Mouse (Mus musculus) limb, embryonic 12.5 days (tissue): ENCODE results near the gene Cdc6. TPM values are rescaled to one million over a fixed set of nuclear protein-coding genes. Genes with fewer than 3 reads are reported as not detected.

ENCODE experiments used
- ATAC-seq: fragments of 200-750 bp; cut with Nextera tagmentation; 2 replicates; pipeline ENCODE4 v1.8.0; 2017; ENCODE audit warnings: low read depth, moderate TSS enrichment; ENCODE audit not compliant: insufficient number of reproducible peaks, insufficient read depth, low FRiP score, low TSS enrichment
- H3K27ac ChIP-seq: fragments of 300-500 bp; sonication (generic); 2 replicates; pipeline ENCODE4 v1.5.1; 2016; ENCODE audit warnings: mild to moderate bottlenecking, moderate library complexity
- H3K27me3 ChIP-seq: fragments of 300-500 bp; sonication (generic); 2 replicates; pipeline ENCODE4 v1.6.1; 2016; ENCODE audit warnings: mild to moderate bottlenecking, moderate library complexity
- H3K36me3 ChIP-seq: fragments of 300-500 bp; sonication (generic); 2 replicates; pipeline ENCODE4 v1.6.1; 2016; ENCODE audit warnings: mild to moderate bottlenecking, moderate library complexity
- H3K4me1 ChIP-seq: fragments of 300-500 bp; sonication (generic); replicated peaks from 2 replicates; pipeline ENCODE4 v1.6.1; 2016
- H3K4me2 ChIP-seq: fragments of 300-500 bp; sonication (generic); 2 replicates; pipeline ENCODE4 v1.6.1; 2016; ENCODE audit warnings: mild to moderate bottlenecking, moderate library complexity
- H3K4me3 ChIP-seq: fragments of 300-500 bp; sonication (generic); replicated peaks from 2 replicates; pipeline ENCODE4 v1.5.1; 2016; ENCODE audit warnings: mild to moderate bottlenecking
- H3K9ac ChIP-seq: fragments of 300-500 bp; sonication (generic); replicated peaks from 2 replicates; pipeline ENCODE4 v1.6.1; 2016; ENCODE audit warnings: mild to moderate bottlenecking, moderate library complexity
- H3K9me3 ChIP-seq: fragments of 300-500 bp; sonication (generic); 2 replicates; pipeline ENCODE4 v1.6.1; 2016; ENCODE audit warnings: mild to moderate bottlenecking, moderate library complexity
- WGBS: fragments of 180-500 bp; shearing (Covaris S2); methylation state at CpG from one replicate; pipeline ENCODE4 v1.1.7; 2016; 5-methylcytosine and 5-hydroxymethylcytosine counted together
- polyA plus RNA-seq: library from polyadenylated mRNA; unstranded; fragments of >200 nt; fragmentation: Nextera tagmentation; extraction: Ambion mirVana; gene quantifications from 2 replicates; pipeline ENCODE4 v1.2.1, GENCODE M21; 2016

The Cdc6 gene
- polyA plus RNA-seq, 1 experiment from 2014 or later: 44.8 TPM

DNA sequence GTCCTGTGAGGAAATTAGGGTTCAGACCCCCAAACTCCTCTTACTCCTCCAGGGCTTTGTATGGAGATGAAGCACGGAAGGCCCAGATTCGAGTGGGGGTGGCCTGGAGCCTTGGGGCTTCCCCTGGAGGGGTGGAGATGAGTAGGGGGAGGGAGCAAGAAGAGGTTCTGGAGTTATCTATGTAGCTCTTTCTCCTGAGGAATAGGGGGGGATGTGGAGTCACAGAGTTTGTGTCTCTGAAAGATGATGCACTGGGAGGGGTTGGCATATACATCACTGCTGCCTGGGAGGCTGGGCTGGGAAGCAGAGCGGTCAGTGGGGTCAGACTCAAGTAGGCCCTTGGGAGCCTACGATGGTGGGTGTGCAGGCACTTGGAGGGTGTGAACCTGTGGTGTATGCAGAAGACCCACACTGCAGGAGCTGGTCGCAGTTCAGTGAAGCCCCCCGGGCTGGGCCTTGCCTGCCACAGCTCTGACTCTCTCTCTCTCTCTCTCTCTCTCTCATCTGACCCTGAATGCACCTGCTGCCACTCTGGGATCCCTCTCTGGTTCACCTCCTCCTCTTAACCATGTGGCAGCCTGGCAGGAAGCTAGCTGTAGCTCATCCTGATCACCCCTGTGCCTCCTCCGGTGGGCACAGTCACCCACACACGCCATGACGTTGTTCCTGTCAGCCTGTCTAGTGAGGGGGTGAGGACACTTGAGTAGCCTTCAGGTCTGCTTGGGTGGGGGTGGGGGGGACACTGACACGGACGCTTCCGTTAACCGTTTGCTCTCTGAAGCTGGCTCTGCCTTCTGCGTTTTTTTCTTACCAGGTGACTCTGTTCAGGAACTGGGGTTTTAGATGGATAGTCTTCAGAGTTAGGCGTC lies 31.7 kb downstream of the Cdc6 start:
- Histone ChIP-seq H3K4me2 (peak overlapping the region; percentile 90), H3K4me3 (peak overlapping the region; percentile 75), H3K27me3 (no peaks in the 10 kb centered on the region), H3K9ac (peak overlapping the region; percentile 88), H3K4me1 (peaks cover 90% of the 10 kb centered on the region), H3K27ac (peak overlapping the region; percentile 92), H3K36me3 (peaks cover 11% of the 10 kb centered on the region), H3K9me3 (no peaks in the 10 kb centered on the region)
- ATAC-seq: no peak
- 48% methylated on average over 15 of the region's 15 CpGs for WGBS

DNA sequence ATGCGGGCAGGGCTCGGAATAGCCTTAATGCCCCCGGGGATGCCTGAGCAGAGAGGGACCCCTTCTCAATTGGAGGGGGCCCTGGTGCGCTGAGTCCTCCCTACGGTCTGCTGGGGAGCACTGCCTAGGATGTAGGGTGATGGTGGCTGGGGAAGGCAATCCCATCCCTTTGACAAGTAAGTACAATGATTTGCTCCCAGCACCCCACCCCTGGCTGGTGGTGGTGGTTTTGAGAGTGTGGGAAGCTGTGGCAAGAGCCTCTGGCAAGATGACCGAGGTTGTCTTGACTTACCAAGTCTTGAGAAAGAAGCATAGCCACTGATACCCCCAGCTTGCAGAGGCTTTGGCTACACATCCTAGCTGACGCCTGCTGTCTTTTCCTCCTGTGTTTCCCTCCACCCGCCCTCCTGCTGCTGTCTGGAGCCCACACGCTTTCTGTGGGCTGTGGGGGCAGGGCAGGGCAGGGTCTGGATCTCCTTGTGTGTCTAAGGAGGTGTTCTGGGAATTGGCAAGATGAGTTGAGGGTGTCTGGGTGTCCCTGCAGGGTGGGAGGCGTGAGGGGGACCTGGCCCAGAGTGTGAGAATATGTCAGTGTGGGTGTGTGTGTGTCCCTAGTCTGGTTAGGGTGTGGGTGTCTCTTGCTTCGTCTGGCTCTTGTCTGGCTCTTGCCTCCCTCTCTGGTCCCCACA lies 32.5 kb downstream of the Cdc6 start:
- Histone ChIP-seq H3K27ac (peak overlapping the region; percentile 92), H3K4me2 (peak overlapping the region; percentile 90), H3K27me3 (no peaks in the 10 kb centered on the region), H3K4me1 (peaks cover 90% of the 10 kb centered on the region), H3K9ac (peak overlapping the region; percentile 88), H3K9me3 (no peaks in the 10 kb centered on the region), H3K36me3 (peaks cover 9% of the 10 kb centered on the region), H3K4me3 (peak overlapping the region; percentile 75)
- 44% methylated on average over 11 of the region's 11 CpGs for WGBS
- ATAC-seq: no peak

- Histone ChIP-seq H3K4me2 (peak overlapping the region; percentile 90), H3K9me3 (no peaks in the 10 kb centered on the region), H3K27ac (peak overlapping the region; percentile 92), H3K4me3 (peak overlapping the region; percentile 75), H3K9ac (peak overlapping the region; percentile 88; the same call in 1 of the 2 replicates), H3K27me3 (no peaks in the 10 kb centered on the region), H3K4me1 (peaks cover 91% of the 10 kb centered on the region), H3K36me3 (peaks cover 6% of the 10 kb centered on the region; the same call in 1 of the 2 replicates)
- WGBS: 24% methylated on average over 3 of the region's 3 CpGs
- ATAC-seq: no peak
Observed at GRCm38 (mm10) chr11:98940776-98941175, 33.2 kb downstream of the Cdc6 start.

DNA sequence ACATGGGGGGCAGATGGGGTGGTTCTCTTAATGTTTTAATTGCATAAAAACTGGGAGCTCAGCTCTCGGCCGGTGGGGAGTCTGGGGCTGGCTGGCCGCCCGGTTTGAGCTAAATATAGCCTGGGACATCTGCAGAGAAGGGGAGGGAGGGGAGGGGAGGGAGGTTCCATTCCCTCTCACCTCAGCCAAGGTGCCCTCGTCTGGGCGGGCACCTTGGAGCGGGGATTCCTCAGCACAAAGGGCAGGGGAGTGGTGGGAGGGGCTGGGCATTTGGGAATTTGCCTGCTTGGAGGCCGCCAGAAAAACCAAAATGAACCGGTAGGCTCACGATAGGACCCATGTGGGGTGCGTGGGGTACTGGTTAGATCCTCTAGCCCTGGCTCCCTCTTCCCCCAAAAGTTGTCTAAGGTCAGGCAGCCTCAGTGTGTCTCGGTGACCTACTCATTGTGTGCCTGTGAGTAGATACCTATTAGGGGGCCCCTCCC lies 33.8 kb downstream of the Cdc6 start:
- Histone ChIP-seq H3K36me3 (peaks cover 6% of the 10 kb centered on the region; the same call in 1 of the 2 replicates), H3K27ac (peak overlapping the region; percentile 92), H3K4me3 (peak overlapping the region; percentile 75), H3K4me1 (peaks cover 89% of the 10 kb centered on the region), H3K9me3 (no peaks in the 10 kb centered on the region), H3K27me3 (no peaks in the 10 kb centered on the region), H3K4me2 (peak overlapping the region; percentile 90), H3K9ac (peak overlapping the region; percentile 42)
- 6% methylated on average over 12 of the region's 12 CpGs for WGBS
- no peak for ATAC-seq

DNA sequence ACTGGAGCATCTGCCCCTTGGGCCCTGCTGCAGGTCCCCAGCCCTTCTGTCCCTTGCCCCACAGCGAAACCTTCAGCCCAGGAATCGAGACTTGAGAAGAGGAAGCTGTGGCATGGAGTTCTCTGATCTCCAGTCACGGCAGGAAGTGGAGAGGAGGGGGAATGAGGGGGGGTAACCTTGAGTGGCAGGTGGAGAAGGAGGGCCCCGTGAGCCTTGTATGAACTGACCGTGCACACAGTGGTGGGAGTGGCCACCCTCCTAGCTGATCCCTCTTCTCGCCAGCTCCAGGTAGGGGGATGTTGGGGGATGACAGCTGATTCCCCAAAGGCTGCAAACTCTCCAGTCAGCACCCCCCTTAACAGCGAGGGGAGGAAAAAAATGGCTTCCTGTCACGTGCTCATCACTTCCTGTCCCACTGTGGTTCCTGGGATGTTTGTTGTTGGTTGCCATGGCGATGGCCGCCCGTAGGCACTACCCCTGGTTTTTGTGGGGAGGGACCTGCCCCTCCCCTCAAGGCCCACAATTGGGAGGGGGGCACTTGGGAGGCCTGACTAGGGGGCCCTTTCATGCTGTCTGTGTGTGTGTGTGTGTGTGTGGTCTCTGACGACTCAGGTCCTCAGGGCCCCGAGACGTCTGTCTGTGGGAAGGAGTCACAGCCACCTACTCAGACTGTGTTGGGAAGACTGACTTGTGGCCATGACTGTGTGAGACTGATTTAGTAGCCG lies 34.4 kb downstream of the Cdc6 start:
- peak overlapping the region; percentile 92 for H3K27ac ChIP-seq
- H3K4me3 ChIP-seq: peak overlapping the region; percentile 75
- no peaks in the 10 kb centered on the region for H3K9me3 ChIP-seq
- H3K9ac ChIP-seq: peak overlapping the region; percentile 42
- H3K36me3 ChIP-seq: peaks cover 7% of the 10 kb centered on the region
- H3K4me1 ChIP-seq: peaks cover 84% of the 10 kb centered on the region
- peak overlapping the region; percentile 90 for H3K4me2 ChIP-seq
- 3% methylated on average over 15 of the region's 15 CpGs for WGBS
- ATAC-seq: no peak
- H3K27me3 ChIP-seq: no peaks in the 10 kb centered on the region

- H3K27me3 ChIP-seq: no peaks in the 10 kb centered on the region
- H3K9me3 ChIP-seq: no peaks in the 10 kb centered on the region
- H3K9ac ChIP-seq: peak overlapping the region; percentile 42; the same call in 1 of the 2 replicates
- peak overlapping the region; percentile 92 for H3K27ac ChIP-seq
- no peak for ATAC-seq
- 40% methylated on average over 3 of the region's 3 CpGs for WGBS
- peak overlapping the region; percentile 75 for H3K4me3 ChIP-seq
- peaks cover 86% of the 10 kb centered on the region for H3K4me1 ChIP-seq
- peaks cover 12% of the 10 kb centered on the region for H3K36me3 ChIP-seq
- H3K4me2 ChIP-seq: peak overlapping the region; percentile 90
Observed at GRCm38 (mm10) chr11:98942555-98942922, 34.9 kb downstream of the Cdc6 start.

GRCm38 (mm10) chr11:98942923-98943641 lies 35.5 kb downstream of the Cdc6 start:
- peaks cover 17% of the 10 kb centered on the region for H3K36me3 ChIP-seq
- 79% methylated on average over 8 of the region's 8 CpGs for WGBS
- H3K4me3 ChIP-seq: 0 out of 2 replicates have a peak overlapping the region, but pooled peaks have one; percentile 75
- H3K27ac ChIP-seq: peak overlapping the region; percentile 92
- peak overlapping the region; percentile 42; the same call in 1 of the 2 replicates for H3K9ac ChIP-seq
- H3K4me2 ChIP-seq: peak overlapping the region; percentile 90
- H3K4me1 ChIP-seq: peaks cover 91% of the 10 kb centered on the region
- no peaks in the 10 kb centered on the region for H3K9me3 ChIP-seq
- no peaks in the 10 kb centered on the region for H3K27me3 ChIP-seq
- no peak for ATAC-seq

- Histone ChIP-seq H3K4me3 (0 out of 2 replicates have a peak overlapping the region, but pooled peaks have one; percentile 1), H3K9ac (no peak overlapping the region; the same call in 1 of the 2 replicates), H3K27me3 (no peaks in the 10 kb centered on the region), H3K27ac (peak overlapping the region; percentile 92), H3K36me3 (peaks cover 17% of the 10 kb centered on the region), H3K9me3 (no peaks in the 10 kb centered on the region), H3K4me1 (peaks cover 84% of the 10 kb centered on the region), H3K4me2 (peak overlapping the region; percentile 90)
- WGBS: 35% methylated on average over 14 of the region's 14 CpGs
- no peak for ATAC-seq
Observed at GRCm38 (mm10) chr11:98943741-98944461, 36.3 kb downstream of the Cdc6 start.

DNA sequence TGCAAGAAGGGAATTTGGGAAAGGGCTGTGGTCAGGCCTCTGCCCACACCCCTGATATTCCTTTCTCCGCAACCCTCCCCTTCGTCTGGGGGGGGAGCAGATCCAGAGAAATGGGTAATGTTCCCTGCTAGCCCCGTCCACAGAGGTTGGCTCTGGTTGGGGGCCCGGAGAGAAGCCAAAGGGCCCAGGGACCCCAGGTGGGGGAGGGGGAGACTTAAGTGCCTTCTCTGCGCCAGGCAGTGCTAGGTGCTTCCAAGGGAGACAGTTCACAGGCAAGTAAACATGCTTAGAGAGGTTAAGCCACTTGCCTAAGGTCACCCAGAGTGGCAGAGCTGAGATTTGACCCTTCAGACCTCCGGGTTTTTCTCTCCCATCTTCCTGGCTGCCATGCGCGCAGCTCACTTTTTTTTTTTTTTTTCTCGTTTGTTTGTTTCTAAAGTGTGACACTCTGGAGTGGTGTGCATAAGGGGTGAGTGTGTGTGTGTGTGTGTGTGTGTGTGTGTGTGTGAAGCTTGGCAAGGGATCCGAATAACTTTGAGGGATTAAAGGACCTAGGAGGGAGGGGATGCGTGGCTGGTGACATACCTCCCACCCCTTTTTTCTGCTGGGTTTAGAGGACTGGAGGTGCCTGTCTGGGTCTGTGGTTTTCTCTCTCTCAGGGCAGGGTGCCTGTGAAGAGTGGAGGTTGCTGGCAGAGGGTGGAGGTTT lies 37.5 kb downstream of the Cdc6 start:
- 0 out of 2 replicates have a peak overlapping the region, but pooled peaks have one; percentile 0 for H3K9ac ChIP-seq
- no peaks in the 10 kb centered on the region for H3K27me3 ChIP-seq

More for the DNA sequence above, 37.5 kb downstream of the Cdc6 start:
- ATAC-seq: no peak
- WGBS: 31% methylated on average over 11 of the region's 11 CpGs
- peaks cover 28% of the 10 kb centered on the region for H3K36me3 ChIP-seq
- H3K4me1 ChIP-seq: peaks cover 83% of the 10 kb centered on the region
- H3K4me2 ChIP-seq: peak overlapping the region; percentile 90; the same call in 1 of the 2 replicates
- H3K27ac ChIP-seq: peak overlapping the region; percentile 45; the same call in 1 of the 2 replicates
- H3K9me3 ChIP-seq: no peaks in the 10 kb centered on the region
- H3K4me3 ChIP-seq: no peak overlapping the region
